Mouse (Mus musculus): Measurements from ENCODE around the gene Mlkl. TPM values are rescaled to one million over a fixed set of nuclear protein-coding genes. Genes with fewer than 3 reads are reported as not detected.
"Not testable (repeated sequence)": the region's sequence is repeated elsewhere in the genome, so short reads cannot be mapped to it uniquely, and the experiment has no call there.

Mlkl gene
- polyA plus RNA-seq, 1 experiment from 2014 or later: 0.72 TPM

GRCm38 (mm10) chr8:111313961-111314360 lies 24.0 kb downstream of the Mlkl start:
- H3K4me2 ChIP-seq; ATAC-seq (ENCODE audit: insufficient number of reproducible peaks, insufficient read depth, low FRiP score, low TSS enrichment, low read depth); H3K9me3 ChIP-seq; H3K4me1 ChIP-seq; H3K27ac ChIP-seq; H3K36me3 ChIP-seq; H3K27me3 ChIP-seq; H3K9ac ChIP-seq; H3K4me3 ChIP-seq: not testable (repeated sequence)
- WGBS: 91% methylated on average over 6 of the region's 6 CpGs

- H3K4me2 ChIP-seq: no peak overlapping the region
- no peak overlapping the region for H3K9ac ChIP-seq
- H3K4me1 ChIP-seq: no peaks in the 10 kb centered on the region
- no peak for ATAC-seq (ENCODE audit: insufficient number of reproducible peaks, insufficient read depth, low FRiP score, low TSS enrichment, low read depth)
- no peaks in the 10 kb centered on the region for H3K9me3 ChIP-seq
- no peak overlapping the region for H3K27ac ChIP-seq
- no peaks in the 10 kb centered on the region for H3K27me3 ChIP-seq
- H3K4me3 ChIP-seq: no peak overlapping the region
- whole genome bisulfite sequencing: 80% methylated on average over 3 of the region's 3 CpGs
- H3K36me3 ChIP-seq: no peaks in the 10 kb centered on the region
These were observed 25.2 kb downstream of the Mlkl start for GRCm38 (mm10) chr8:111312758-111313162.

GRCm38 (mm10) chr8:111310006-111310405 lies 28.0 kb downstream of the Mlkl start:
- H3K9me3 ChIP-seq; H3K27me3 ChIP-seq; H3K36me3 ChIP-seq; H3K4me1 ChIP-seq; H3K4me2 ChIP-seq; H3K9ac ChIP-seq; H3K4me3 ChIP-seq; ATAC-seq (ENCODE audit: insufficient number of reproducible peaks, insufficient read depth, low FRiP score, low TSS enrichment, low read depth); H3K27ac ChIP-seq: not testable (repeated sequence)
- WGBS: 84% methylated on average over 15 of the region's 15 CpGs

GRCm38 (mm10) chr8:111305031-111305730 lies 32.8 kb downstream of the Mlkl start:
- ATAC-seq (ENCODE audit: insufficient number of reproducible peaks, insufficient read depth, low FRiP score, low TSS enrichment, low read depth): no peak
- Histone ChIP-seq H3K4me3 (no peak overlapping the region), H3K4me1 (no peaks in the 10 kb centered on the region), H3K4me2 (no peak overlapping the region), H3K9ac (no peak overlapping the region), H3K27ac (no peak overlapping the region), H3K36me3 (no peaks in the 10 kb centered on the region), H3K27me3 (no peaks in the 10 kb centered on the region), H3K9me3 (no peaks in the 10 kb centered on the region)
- WGBS: 22% methylated on average over 5 of the region's 5 CpGs

GRCm38 (mm10) chr8:111304359-111304758 lies 33.6 kb downstream of the Mlkl start:
- 92% methylated on average over 3 of the region's 3 CpGs for WGBS
- H3K4me2 ChIP-seq: no peak overlapping the region
- no peak overlapping the region for H3K9ac ChIP-seq
- ATAC-seq (ENCODE audit: insufficient number of reproducible peaks, insufficient read depth, low FRiP score, low TSS enrichment, low read depth): no peak
- H3K4me1 ChIP-seq: no peaks in the 10 kb centered on the region
- no peaks in the 10 kb centered on the region for H3K9me3 ChIP-seq
- H3K27ac ChIP-seq: no peak overlapping the region
- H3K27me3 ChIP-seq: no peaks in the 10 kb centered on the region
- no peaks in the 10 kb centered on the region for H3K36me3 ChIP-seq
- H3K4me3 ChIP-seq: no peak overlapping the region

- H3K4me3 ChIP-seq; H3K4me1 ChIP-seq; H3K27me3 ChIP-seq; H3K36me3 ChIP-seq; H3K27ac ChIP-seq; ATAC-seq (ENCODE audit: insufficient number of reproducible peaks, insufficient read depth, low FRiP score, low TSS enrichment, low read depth); H3K4me2 ChIP-seq; H3K9ac ChIP-seq; H3K9me3 ChIP-seq: not testable (repeated sequence)
- WGBS: 64% methylated on average over 5 of the region's 5 CpGs
These were observed 34.7 kb downstream of the Mlkl start for GRCm38 (mm10) chr8:111303076-111303803.

GRCm38 (mm10) chr8:111300597-111301546 lies 37.1 kb downstream of the Mlkl start:
- peak overlapping the region; percentile 57 for H3K4me2 ChIP-seq
- H3K9ac ChIP-seq: no peak overlapping the region
- no peak overlapping the region for H3K27ac ChIP-seq
- no peaks in the 10 kb centered on the region for H3K9me3 ChIP-seq
- ATAC-seq (ENCODE audit: insufficient number of reproducible peaks, insufficient read depth, low FRiP score, low TSS enrichment, low read depth): no peak
- no peaks in the 10 kb centered on the region for H3K27me3 ChIP-seq
- H3K36me3 ChIP-seq: peaks cover 6% of the 10 kb centered on the region
- peaks cover 10% of the 10 kb centered on the region; the same call in 1 of the 2 replicates for H3K4me1 ChIP-seq
- WGBS: 66% methylated on average over 11 of the region's 11 CpGs
- peak overlapping the region; percentile 94 for H3K4me3 ChIP-seq

- ATAC-seq (ENCODE audit: insufficient number of reproducible peaks, insufficient read depth, low FRiP score, low TSS enrichment, low read depth): peak; percentile 96
- peak within 1 kb of the TSS; percentile 90 for H3K9ac ChIP-seq
- no peaks in the 10 kb centered on the region for H3K9me3 ChIP-seq
- peak within 1 kb of the TSS; percentile 66 for H3K4me2 ChIP-seq
- WGBS: under 1% methylated on average over 67 of the region's 67 CpGs
- peaks cover 12% of the 10 kb centered on the region for H3K36me3 ChIP-seq
- H3K4me3 ChIP-seq: peak within 1 kb of the TSS; percentile 94
- H3K27me3 ChIP-seq: no peaks in the 10 kb centered on the region
- peaks cover 10% of the 10 kb centered on the region; the same call in 1 of the 2 replicates for H3K4me1 ChIP-seq
- peak within 1 kb of the TSS; percentile 90 for H3K27ac ChIP-seq
These were observed 38.0 kb downstream of the Mlkl start, which contains the start of gene Rfwd3 for GRCm38 (mm10) chr8:111299821-111300568. Gene Rfwd3 (minus strand): TSS chr8:111300222.

GRCm38 (mm10) chr8:111299363-111299820 lies 38.6 kb downstream of the Mlkl start:
- Histone ChIP-seq H3K4me1 (peaks cover 10% of the 10 kb centered on the region; the same call in 1 of the 2 replicates), H3K4me2 (peak overlapping the region; percentile 66), H3K36me3 (peaks cover 17% of the 10 kb centered on the region), H3K27ac (peak overlapping the region; percentile 90), H3K9ac (peak overlapping the region; percentile 90), H3K27me3 (no peaks in the 10 kb centered on the region), H3K4me3 (peak overlapping the region; percentile 94), H3K9me3 (no peaks in the 10 kb centered on the region)
- ATAC-seq (ENCODE audit: insufficient number of reproducible peaks, insufficient read depth, low FRiP score, low TSS enrichment, low read depth): 0 out of 2 replicates have a peak, but pooled peaks have one; percentile 5
- under 1% methylated on average over 28 of the region's 28 CpGs for WGBS

GRCm38 (mm10) chr8:111298011-111298410 lies 40.0 kb downstream of the Mlkl start:
- Histone ChIP-seq H3K4me1 (peaks cover 10% of the 10 kb centered on the region; the same call in 1 of the 2 replicates), H3K9me3 (no peaks in the 10 kb centered on the region), H3K27me3 (no peaks in the 10 kb centered on the region), H3K36me3 (peaks cover 31% of the 10 kb centered on the region), H3K4me2 (peak overlapping the region; percentile 66), H3K9ac (peak overlapping the region; percentile 40; the same call in 1 of the 2 replicates), H3K4me3 (no peak overlapping the region), H3K27ac (no peak overlapping the region)
- whole genome bisulfite sequencing: 87% methylated on average over 1 of the region's 1 CpGs
- no peak for ATAC-seq (ENCODE audit: insufficient number of reproducible peaks, insufficient read depth, low FRiP score, low TSS enrichment, low read depth)

Data from embryonic facial prominence, embryonic 13.5 days (tissue).